Mouse (Mus musculus): ENCODE measurements around the gene Klhl22.

Klhl22 gene

DNA sequence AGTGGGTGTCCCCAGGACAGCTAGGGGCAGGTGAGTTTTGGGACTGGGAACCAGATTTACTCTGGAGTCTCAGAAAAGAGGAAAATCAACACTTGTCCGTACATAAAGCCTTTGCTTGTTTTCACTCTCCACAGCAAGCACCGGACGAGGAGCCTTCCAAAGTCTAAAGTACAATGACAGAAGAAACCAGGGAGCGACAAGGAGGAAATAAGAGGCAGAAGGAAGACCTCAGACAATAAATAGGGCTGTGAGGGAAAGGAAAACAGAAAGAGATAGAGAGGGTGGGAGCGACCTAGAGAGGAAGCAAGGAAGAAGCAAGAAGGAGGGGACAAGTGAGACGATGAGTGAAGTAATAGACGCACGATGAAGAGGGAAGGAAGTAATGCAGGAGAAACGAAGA is 516 bp upstream of the Klhl22 start:
- peak; percentile 34 for DNase-seq

DNA sequence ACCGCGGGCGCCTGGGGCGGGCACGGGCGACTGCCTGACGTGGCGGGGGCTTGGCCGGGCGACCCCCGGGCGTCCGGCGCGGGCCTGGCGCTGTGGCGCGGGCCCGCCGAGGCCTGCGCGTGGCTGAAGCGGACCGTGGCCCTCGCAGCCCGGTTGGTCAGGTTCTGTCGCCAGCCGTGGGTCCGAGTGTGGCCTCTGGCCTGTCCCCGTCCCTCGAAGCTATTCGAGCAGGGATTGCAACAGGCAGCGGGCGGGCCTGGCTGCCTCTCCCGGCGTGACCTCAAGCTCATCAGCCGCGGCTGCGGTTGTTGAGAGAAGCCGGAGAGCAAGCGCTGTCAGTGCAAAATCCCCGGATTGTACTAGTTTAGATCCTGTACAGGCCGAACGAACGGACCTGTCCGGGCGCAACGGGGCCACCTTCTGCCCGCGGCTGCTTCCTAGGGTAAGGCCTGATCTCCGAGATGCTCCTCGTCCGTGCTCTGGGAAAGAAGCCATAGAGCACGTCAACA is 449 bp downstream of the Klhl22 start:
- peak; percentile 70 for DNase-seq

DNA sequence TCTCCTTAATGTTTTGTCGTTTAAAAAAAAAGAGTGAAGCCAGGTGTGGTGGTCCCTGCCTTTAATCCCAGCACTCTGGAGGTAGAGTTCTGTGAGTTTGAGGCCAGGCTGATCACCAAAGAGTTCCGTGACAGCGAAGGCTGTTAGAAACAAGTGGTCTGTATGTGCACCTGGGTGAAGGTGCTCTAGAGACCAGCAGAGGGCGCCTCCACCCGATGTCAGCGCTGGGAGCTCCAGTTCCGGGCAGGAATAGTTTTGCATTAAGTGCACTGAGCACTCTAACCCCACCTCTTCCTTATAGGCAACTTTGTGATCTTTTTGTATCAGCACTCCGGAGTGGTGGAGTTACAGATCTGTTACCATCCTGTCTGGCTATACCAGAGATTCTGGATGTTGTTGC is 1.2 kb downstream of the Klhl22 start:
- peak; percentile 72 for DNase-seq

DNA sequence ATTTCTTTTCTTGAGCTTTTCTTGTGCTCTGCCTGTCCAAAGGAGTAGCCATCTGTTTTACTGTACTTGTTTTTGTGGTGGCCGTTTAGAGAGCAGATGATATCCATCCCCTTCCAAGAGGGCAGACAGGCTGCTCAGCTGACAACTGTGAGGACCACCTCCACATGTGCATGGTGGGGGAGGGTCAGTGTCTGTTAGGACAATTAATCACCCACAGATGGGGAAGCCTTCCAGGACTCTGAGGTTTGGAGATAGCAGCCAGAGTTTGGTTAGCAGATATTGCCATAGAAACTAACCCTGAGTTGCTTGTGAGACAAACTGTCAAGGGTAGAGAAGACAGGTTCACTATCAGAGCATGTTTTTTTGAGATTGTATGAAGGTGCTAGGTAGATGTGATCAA is 1.7 kb downstream of the Klhl22 start:
- DNase-seq: peak; percentile 63

DNA sequence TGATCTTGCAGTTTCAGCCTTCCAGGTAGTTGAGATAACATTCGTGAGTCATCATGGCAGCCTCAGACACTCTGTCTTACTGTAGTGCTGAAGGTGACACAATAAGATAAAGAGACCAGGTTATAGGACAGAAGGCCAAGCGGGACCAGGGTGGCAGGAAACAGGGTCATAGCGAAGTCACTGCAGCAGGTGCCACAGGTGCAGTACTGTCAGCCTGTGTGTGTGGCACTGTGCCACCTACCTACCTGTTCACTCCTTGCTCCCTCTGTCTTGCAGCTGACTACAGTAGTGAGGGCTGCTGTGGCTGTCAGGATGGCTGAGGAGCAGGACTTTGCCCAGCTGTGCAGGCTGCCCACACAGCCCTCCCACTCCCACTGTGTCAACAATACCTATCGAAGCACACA is 4.7 kb downstream of the Klhl22 start:
- peak; percentile 38 for DNase-seq

DNA sequence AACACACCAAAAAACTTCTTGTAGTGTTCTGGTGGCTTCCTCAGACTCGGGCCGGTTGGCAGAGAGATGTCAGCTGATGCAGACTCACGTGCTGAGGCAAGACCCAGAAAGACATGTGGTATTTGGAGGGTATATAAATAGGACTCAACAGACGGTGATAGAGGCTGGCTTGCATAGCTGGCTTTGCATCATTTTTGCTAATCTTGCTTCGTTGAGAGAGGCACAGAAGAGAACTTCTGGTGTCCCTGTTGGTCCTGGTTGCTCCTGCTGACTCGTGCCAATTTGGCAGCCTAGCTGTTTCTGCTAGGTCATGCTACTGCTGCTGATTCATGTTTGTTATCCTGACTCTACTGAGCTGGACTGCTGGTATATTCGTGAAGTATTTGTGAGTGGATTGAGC is 9.4 kb downstream of the Klhl22 start:
- DNase-seq: no peak

DNA sequence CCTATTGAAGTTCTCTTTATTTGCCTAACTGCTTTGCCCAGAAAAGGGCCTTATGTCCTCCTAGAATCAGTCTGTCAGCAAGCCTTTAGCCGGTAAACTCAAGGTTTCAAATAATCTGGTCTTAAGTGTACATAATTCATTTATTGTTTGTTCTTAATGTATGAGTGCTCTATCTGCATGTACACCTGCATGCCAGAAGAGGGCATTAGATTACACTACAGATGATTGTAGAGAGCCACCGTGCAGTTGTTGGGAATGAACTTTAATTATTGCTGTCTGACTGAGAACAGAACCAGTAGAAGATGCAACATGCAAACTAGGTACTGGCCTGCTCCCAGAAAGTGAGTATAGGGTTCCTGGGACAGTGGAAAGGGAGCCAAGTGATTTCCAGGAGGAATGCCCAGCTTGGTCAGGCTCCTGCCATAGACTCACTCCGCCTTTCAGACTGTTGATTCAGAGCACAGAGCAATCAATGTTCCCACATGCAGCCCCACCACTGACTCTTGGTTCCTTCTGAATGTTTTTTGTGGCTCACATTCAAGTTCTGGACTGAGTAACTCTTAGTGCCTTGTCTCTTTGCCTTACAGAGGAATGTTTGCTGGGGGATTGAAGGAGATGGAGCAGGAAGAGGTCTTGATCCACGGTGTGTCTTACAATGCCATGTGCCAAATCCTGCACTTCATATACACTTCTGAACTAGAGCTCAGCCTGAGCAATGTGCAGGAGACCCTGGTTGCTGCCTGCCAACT is 11.9 kb downstream of the Klhl22 start:
- no peak for DNase-seq

DNA sequence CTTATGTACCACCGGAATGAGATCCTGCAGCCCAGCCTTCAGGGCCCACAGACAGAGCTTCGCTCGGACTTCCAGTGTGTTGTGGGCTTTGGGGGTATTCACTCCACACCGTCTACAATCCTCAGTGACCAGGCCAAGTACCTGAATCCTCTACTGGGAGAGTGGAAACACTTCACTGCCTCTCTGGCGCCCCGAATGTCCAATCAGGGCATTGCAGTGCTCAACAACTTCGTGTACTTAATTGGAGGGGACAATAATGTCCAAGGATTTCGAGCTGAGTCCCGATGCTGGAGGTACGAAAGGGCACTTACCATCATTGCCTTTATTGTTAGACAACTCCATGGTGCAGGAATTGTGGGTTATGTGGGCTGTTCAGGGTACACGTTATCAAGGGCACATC is 17.4 kb downstream of the Klhl22 start:
- peak; percentile 71 for DNase-seq

DNA sequence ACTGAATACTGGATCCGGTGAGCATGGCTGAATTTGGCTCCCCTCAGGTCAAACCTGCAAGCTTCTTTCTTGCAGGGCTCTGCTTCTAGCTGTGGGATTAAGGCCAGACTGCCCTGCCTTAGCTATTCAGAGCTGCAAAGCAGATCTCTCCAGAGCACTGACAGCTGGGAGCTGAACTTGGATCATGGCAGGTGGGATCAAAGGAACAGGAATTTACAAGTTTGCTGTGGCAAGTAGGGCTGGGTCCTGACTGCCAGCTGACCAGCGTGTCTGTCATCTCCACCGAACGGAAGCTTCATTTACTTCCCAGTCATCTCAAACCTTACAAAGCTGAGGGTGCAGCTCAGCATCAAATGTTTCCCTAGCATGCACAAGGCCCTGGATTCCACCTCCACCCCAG is 18.8 kb downstream of the Klhl22 start:
- DNase-seq: no peak

DNA sequence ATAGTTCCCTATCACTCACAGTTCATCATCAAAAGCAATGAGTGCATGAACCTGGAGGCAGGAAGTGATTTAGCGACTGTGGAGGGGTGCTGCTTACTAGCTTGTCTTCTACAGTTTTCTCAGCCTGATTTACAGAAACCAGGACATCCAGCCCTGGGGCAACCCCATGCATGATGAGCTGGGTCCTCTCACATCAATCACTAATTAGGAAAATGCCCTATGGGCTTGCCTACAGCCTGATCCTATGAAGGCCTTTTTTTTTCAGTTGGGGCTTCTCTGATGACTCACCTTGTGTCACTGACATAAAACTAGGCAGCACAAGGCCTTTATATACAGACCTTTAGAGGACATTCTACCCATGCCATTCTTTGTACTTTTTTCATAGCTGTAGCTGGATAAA is 20.3 kb downstream of the Klhl22 start:
- DNase-seq: no peak

DNA sequence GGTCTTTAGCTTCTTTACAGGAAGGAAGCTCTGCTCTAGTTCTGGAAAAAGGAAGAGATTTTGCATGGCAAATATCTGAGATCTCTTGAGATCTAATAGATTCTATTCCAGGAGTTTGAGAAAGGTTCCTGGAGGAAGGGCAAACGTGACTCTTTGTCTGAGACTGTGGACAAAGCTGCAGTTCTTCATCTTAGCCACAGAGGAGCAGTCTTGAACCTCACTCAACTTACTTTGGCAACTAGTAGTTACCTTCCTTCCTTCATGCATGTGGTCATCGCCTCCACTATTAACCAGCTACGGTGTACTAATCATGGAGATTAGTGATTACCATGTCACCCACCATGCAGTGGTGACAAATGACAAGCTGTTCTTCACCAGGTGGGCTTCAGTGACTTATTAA is 25.9 kb downstream of the Klhl22 start:
- DNase-seq: no peak

DNA sequence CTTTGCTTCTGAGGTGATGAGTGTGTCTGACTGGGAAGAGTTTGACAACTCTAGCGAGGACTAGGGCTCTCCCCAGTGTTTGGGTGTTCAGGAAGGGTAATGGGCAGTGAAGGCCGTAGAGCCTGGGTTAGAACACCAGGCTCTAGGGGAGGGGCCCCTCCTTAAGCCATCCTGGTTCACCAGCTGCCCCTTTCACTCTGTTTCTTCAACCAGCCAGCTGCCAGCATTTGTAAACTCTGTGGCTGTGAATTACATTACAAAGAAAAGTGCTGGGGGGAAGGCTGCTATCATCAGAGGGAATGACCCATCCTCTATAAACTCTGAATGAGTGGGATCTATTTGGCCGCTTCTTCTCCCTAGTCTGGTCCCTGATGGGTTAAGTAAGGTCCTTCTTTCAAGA is 33.3 kb downstream of the Klhl22 start:
- DNase-seq: no peak

DNA sequence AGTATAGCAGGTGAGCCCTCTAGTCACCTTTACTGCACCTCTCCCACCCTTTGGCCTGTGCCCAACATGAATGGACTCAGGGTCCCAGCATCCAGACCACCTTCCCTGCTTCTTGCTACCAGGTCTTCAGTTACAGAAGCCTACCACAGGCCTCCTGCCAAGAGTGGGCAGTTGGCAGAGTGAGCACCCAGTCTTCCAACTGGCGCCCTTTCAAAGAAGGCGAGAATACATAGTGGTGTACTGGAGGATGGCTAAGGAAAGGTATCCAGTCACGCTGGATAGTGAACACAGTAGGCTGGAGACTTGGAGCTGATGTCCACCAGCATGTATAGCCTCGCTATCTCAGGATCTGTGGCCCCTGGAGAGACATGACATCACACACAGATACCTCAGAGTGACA is 34.6 kb downstream of the Klhl22 start:
- DNase-seq: no peak

DNA sequence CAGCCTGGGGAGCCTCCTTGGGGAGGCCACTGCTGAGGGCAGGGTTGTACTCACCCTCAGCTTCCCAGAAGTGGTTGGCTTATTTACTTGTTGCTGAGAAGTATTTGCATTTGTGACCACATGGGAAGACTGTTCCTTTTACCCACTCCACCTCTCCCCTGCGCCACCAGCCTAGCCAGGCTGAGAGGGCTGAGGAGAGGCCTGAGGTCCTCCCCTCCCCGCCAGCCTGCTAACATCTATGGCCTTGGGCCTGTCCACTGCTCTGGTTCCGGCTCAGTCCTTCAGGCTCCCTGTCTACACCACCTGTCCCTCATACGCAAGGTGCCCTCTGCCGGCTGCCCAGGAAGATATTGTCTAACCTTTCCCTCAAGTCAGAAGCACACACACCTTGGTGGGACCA is 36.2 kb downstream of the Klhl22 start:
- no peak for DNase-seq

DNA sequence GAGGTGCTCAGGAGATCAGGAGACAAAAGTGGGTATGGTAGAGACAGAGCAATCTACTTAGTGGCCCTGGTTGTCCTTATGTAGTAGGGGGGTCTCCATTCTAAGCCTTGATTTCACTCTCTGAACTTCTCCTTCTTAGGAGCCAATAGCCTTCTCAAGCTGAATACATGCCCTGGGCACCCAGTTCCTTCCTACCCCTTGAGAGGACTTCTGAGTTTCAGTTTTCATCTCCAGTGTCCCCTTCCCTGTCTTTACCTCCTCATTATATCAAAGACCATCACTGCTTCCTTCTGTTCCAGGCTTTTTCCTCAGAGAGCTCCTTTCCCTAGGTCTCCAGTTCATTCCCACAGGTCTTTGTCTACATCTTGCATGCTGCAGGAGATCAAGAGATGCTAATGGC is 37.1 kb downstream of the Klhl22 start:
- DNase-seq: no peak

DNA sequence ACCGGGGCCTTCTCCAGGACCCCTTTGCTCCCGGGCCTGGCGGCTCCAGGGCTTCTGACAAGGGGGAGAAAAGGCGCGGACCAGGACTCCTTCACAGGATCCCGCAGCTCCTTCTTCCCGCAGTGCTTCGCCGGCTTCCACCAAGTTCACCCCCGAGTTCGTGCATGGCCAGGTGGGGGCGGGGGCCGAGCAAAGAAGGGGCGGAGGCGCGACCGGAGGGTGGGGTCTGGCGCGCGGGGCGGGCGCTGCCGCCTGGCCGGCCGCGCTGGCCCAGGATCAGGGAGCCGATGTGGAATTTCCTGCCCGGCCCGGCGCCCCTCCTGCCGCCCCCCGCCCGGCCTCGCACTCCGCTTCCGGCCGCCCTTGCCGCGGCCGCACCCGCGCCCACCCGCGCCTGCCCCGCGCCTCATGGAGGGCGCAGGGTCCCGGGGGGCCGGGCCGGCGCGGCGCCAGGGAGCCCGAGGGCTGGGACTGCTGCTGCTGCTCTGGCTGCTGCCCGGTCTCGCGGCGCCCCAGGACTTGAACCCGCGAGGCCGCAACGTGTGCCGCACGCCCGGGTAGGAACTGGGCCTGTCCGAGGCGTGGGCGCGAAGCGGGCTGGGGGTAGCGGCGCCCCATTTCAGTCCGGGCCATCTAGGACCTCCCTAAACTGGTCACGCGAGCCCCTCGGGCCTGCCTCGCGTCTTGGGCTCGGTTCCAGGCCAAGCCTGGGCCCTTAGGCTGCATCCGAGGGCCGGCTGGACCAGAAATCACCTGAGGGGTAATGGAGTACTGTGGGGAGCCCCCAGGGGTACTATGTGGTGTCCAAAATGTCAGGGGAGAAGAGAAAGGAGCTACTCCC is 37.8 kb downstream of the Klhl22 start, which contains the start of gene Scarf2:
TSS of gene Scarf2 (plus strand) at position 312 of the 841 bp plus-strand sequence.
- peak; percentile 87 for DNase-seq

DNA sequence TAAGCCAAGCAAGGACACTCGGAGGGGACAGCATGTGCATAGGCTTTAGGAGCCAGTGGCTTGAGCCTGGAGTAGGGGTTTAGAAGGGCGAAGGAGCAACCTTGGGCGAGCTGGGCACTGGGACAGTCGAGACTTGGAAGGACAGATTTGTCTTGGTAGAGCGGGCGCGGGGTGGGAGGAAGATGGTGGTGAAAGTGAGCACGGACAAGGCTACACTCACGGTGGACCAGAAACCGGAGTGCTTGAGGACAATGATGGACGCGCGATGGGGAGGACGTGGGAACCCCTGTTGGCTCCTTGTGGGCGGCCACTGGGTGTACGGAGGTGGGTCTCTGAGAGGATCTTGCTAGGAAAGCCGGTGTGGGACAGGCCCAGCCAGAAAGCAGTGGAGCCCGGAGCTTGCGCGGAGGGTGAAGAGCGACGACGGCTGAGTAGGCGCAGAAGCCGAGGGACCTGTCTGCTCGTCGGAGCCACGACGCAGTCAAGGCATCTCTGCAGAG is 38.4 kb downstream of the Klhl22 start:
- DNase-seq: no peak

DNA sequence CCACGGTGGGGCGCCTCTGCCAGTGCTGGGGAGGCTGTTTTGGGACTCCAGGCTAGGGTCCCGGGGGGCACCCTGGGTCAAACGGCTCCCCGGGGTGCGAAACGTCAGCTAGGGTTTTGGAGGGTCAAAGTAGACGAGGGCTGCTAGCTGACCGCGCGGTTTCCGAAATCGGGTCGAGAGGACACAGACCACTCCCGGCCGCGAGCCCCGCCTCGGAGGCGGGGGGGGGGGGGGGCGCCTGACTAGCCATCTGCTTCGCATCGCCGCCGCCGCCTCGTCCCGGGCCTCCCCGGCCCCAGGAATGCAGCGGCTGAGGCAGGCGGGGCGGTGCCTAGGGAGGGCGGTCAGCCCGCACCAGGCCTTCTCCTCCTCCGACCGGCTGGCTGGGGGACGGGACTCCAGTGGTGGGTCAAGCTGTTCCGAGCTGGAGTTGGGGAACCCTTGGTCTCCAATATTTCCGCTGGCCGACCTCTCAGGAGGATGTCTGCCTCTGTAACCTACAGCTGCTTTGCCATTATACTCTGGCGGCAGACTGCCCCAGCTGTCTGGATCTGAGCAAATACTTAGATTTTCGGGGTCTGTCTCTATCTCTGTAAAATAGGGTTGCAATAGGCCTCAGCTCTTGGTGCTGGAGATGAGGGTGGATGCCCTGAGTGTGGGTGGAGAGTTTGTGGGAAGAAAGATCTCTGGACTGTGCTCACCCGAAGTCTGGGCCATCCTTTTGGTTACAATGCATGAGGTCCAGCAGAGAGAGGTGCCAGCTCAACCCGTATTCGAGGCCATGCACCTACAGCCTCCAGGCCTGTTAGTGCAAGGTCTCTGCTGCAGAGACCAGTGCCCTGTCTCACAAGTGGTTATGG is 39.1 kb downstream of the Klhl22 start:
- DNase-seq: peak; percentile 90

DNA sequence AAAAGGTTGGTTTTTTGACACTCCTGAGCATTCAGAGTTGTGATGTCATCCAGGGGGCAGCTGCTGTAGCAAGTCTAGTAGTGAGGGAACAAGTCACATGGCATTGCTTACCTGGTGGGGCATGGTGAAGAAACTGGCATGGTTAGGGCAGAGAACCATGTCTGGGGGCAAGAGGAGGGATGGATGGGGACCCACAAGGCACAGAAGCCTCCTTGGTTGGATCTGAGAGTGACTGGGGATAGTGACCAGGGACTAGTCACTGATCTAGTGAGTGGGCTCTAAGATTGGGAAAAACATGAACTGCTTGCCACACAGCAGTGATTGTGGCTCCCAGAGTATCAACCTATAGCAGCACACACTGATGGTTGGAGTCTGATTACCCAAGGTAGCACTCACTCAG is 40.2 kb downstream of the Klhl22 start:
- no peak for DNase-seq

DNA sequence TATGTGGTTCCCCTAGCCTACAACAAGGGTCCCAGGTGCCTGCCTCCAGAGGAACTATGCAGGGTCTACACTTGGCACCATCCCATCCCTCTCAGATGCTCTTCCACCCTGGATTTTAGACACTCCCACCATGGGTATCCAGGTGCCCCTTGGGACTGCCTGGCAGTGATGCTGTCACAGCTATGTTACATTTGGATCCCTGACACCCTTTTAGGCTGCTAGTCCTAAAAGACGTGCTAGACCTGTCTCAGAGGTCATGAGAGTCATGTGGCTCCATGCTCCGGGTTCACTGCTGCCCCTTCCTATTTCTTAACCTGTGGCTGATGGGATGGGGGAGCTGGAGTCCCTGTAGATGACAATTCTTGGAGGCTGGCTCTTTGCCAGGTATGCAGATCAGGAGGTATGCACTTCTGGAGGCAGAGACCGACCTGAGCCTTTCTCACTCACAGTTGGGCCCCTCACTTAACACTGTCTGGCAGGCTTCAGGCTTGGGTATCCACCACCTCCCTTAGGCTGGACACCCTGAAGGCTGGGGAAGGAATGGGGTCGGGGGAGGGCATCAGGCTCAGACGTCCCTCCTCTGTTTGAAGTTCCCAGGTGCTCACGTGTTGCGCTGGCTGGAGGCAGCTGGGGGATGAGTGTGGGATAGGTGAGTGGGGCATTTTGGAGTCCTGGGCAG is 42.5 kb downstream of the Klhl22 start:
- DNase-seq: peak; percentile 50

DNA sequence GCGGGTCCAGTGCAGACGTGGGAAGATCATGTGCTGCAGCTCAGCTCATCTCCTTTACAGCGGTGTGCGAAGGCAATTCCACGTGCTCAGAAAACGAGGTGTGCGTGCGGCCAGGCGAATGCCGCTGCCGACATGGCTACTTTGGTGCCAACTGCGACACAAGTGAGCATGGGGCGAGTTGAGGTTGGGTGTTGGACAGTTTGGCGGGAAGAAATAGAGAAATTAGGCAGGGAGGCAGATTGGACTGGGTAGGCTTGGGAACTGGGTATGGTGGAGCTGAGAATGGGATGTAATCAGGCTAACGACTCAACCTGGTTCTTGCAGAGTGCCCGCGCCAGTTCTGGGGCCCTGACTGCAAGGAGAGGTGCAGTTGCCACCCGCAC is 43.0 kb downstream of the Klhl22 start:
- no peak for DNase-seq

All from kidney, postnatal 10 days (tissue).